Mouse (Mus musculus) spleen, embryonic (tissue): ENCODE measurements around the gene Gnmt.

Experiments used
- CTCF ChIA-PET: fragments of 350-600 bp; sonication (Branson Sonifier 250); formaldehyde crosslinking; loops from one replicate; lab custom pipeline; 2022; lab: Charles Lee

Gene Gnmt

GRCm38 (mm10) chr17:46706375-46707089 lies 22.4 kb downstream of the Gnmt start:
- CTCF ChIA-PET, result interaction anchor here (0.7 kb wide), 1 partner anchor 46 kb away, joined by 14 read pairs; the partner anchor contains the start of gene Cnpy3

- CTCF ChIA-PET, result interaction anchor here (0.6 to 0.8 kb wide), 2 partner anchors 19 to 38 kb away, joined by 3 to 5 read pairs; no protein-coding TSS in a partner anchor
Measured at GRCm38 (mm10) chr17:46704887-46705835, 23.8 kb downstream of the Gnmt start, which contains the start of gene Ppp2r5d. Gene Ppp2r5d (minus strand): TSS chr17:46705111.

GRCm38 (mm10) chr17:46703971-46704886 lies 24.7 kb downstream of the Gnmt start:
- CTCF ChIA-PET, result interaction anchor here (0.6 kb wide), 1 partner anchor 37 kb away, joined by 5 read pairs; no protein-coding TSS in a partner anchor

- CTCF ChIA-PET, result no interaction called here
Measured at GRCm38 (mm10) chr17:46702506-46702905, 26.5 kb downstream of the Gnmt start.

- CTCF ChIA-PET, result no interaction called here
Measured at GRCm38 (mm10) chr17:46702100-46702499, 26.9 kb downstream of the Gnmt start.

- CTCF ChIA-PET, result no interaction called here
Measured at GRCm38 (mm10) chr17:46701489-46701888, 27.5 kb downstream of the Gnmt start.

GRCm38 (mm10) chr17:46699912-46700311 lies 29.1 kb downstream of the Gnmt start:
- CTCF ChIA-PET, result no interaction called here

GRCm38 (mm10) chr17:46699245-46699644 lies 29.7 kb downstream of the Gnmt start:
- CTCF ChIA-PET, result no interaction called here

- CTCF ChIA-PET, result no interaction called here
Measured at GRCm38 (mm10) chr17:46698515-46698914, 30.5 kb downstream of the Gnmt start.

- CTCF ChIA-PET, result no interaction called here
Measured at GRCm38 (mm10) chr17:46694517-46695063, 34.4 kb downstream of the Gnmt start.

- CTCF ChIA-PET, result no interaction called here
Measured at GRCm38 (mm10) chr17:46691390-46691789, 37.6 kb downstream of the Gnmt start.

GRCm38 (mm10) chr17:46690665-46691064 lies 38.3 kb downstream of the Gnmt start:
- CTCF ChIA-PET, result interaction anchor here (0.6 kb wide), 1 partner anchor 93 kb away, joined by 3 read pairs; no protein-coding TSS in a partner anchor

GRCm38 (mm10) chr17:46685913-46686312 lies 43.1 kb downstream of the Gnmt start:
- CTCF ChIA-PET, result interaction anchor here (1.2 kb wide), 1 partner anchor 19 kb away, joined by 3 read pairs; the partner anchor contains the start of gene Ppp2r5d

GRCm38 (mm10) chr17:46682654-46683389 lies 46.1 kb downstream of the Gnmt start:
- CTCF ChIA-PET, result no interaction called here

GRCm38 (mm10) chr17:46681466-46682118 lies 47.4 kb downstream of the Gnmt start:
- CTCF ChIA-PET, result interaction anchor here (0.5 kb wide), 1 partner anchor 527 kb away, joined by 3 read pairs; no protein-coding TSS in a partner anchor

GRCm38 (mm10) chr17:46680760-46681373 lies 48.1 kb downstream of the Gnmt start, which contains the start of gene Klhdc3:
Gene Klhdc3 (minus strand): TSS chr17:46680914.
- CTCF ChIA-PET, result no interaction called here

GRCm38 (mm10) chr17:46679843-46680759 lies 48.9 kb downstream of the Gnmt start:
- CTCF ChIA-PET, result interaction anchor here (1.3 kb wide), 1 partner anchor 12 kb away, joined by 9 read pairs; no protein-coding TSS in a partner anchor

GRCm38 (mm10) chr17:46678911-46679310 lies 50.1 kb downstream of the Gnmt start:
- CTCF ChIA-PET, result no interaction called here
